Mouse (Mus musculus) heart, postnatal 10 days (tissue): ENCODE data around the gene Trp73. TPM values are rescaled to one million over a fixed set of nuclear protein-coding genes. Genes with fewer than 3 reads are reported as not detected.

ENCODE experiments used
- DNase-seq, 2 experiments: peaks; one replicate each; pipeline ENCODE4 v3.0.0; 2021
- intact Hi-C: fragments of 180-260 bp; cut with DNase I; formaldehyde crosslinking; loops from one replicate; pipeline ENCODE4 v1.15.1; 2025
- total RNA-seq, 2 experiments: library from RNA; stranded (reverse); gene quantifications; 2 replicates each; pipeline ENCODE4 v1.2.3; 2021

The Trp73 gene
- total RNA-seq, 2 experiments from 2014 or later = 0.05 TPM; not detected in 1

GRCm38 (mm10) chr4:154106497-154107061 is 33.4 kb downstream of the Trp73 start:
- intact Hi-C loops = loop anchor here (5.0 kb wide), 1 partner anchor 39 kb away; no protein-coding TSS in a partner anchor
- no peak for DNase-seq

GRCm38 (mm10) chr4:154105381-154106001 is 34.5 kb downstream of the Trp73 start:
- intact Hi-C loops = loop anchor here (5.0 kb wide), 1 partner anchor 38 kb away; no protein-coding TSS in a partner anchor
- peak; percentile 32 to 61 for DNase-seq

GRCm38 (mm10) chr4:154103912-154104311 is 36.1 kb downstream of the Trp73 start:
- no peak for DNase-seq
- intact Hi-C loops = no loop called here

GRCm38 (mm10) chr4:154103386-154103785 is 36.6 kb downstream of the Trp73 start:
- intact Hi-C loops = no loop called here
- DNase-seq = no peak

- DNase-seq = no peak
- intact Hi-C loops = no loop called here
Measured at GRCm38 (mm10) chr4:154099361-154099760, 40.6 kb downstream of the Trp73 start.

GRCm38 (mm10) chr4:154096111-154096510 is 43.9 kb downstream of the Trp73 start:
- no peak for DNase-seq
- intact Hi-C loops = no loop called here

GRCm38 (mm10) chr4:154093210-154093609 is 46.8 kb downstream of the Trp73 start:
- intact Hi-C loops = no loop called here
- peak; percentile 8 to 36 for DNase-seq

- no peak for DNase-seq
- intact Hi-C loops = no loop called here
Measured at GRCm38 (mm10) chr4:154091356-154091755, 48.7 kb downstream of the Trp73 start.

GRCm38 (mm10) chr4:154089205-154089604 is 50.8 kb downstream of the Trp73 start:
- intact Hi-C loops = no loop called here
- DNase-seq = no peak

- no peak for DNase-seq
- intact Hi-C loops = no loop called here
Measured at GRCm38 (mm10) chr4:154086436-154086835, 53.6 kb downstream of the Trp73 start.

GRCm38 (mm10) chr4:154085856-154086255 is 54.2 kb downstream of the Trp73 start:
- intact Hi-C loops = no loop called here
- no peak for DNase-seq

- intact Hi-C loops = no loop called here
- no peak for DNase-seq
Measured at GRCm38 (mm10) chr4:154081974-154082373, 58.0 kb downstream of the Trp73 start.

- intact Hi-C loops = no loop called here
- DNase-seq = no peak
Measured at GRCm38 (mm10) chr4:154081021-154081420, 59.0 kb downstream of the Trp73 start.

- intact Hi-C loops = no loop called here
- DNase-seq = no peak
Measured at GRCm38 (mm10) chr4:154080211-154080610, 59.8 kb downstream of the Trp73 start.

GRCm38 (mm10) chr4:154071941-154072340 is 68.1 kb downstream of the Trp73 start:
- intact Hi-C loops = no loop called here
- DNase-seq = no peak

- DNase-seq = no peak
- intact Hi-C loops = no loop called here
Measured at GRCm38 (mm10) chr4:154071521-154071920, 68.5 kb downstream of the Trp73 start.

GRCm38 (mm10) chr4:154070896-154071295 is 69.1 kb downstream of the Trp73 start:
- intact Hi-C loops = no loop called here
- peak; percentile 40 to 59 for DNase-seq

GRCm38 (mm10) chr4:154064827-154065773 is 74.9 kb downstream of the Trp73 start:
- intact Hi-C loops = loop anchor here (2.0 to 10.0 kb wide), 4 partner anchors 42 to 240 kb away; partner anchors contain the start of gene Arhgef16
- DNase-seq = peak; percentile 17 to 41

GRCm38 (mm10) chr4:154057696-154058095 is 82.3 kb downstream of the Trp73 start:
- DNase-seq = peak; percentile 38 to 48
- intact Hi-C loops = no loop called here

- peak; percentile 54 to 57 for DNase-seq
Measured at GRCm38 (mm10) chr4:154056661-154057060, 83.3 kb downstream of the Trp73 start.

GRCm38 (mm10) chr4:154056046-154056445 is 84.0 kb downstream of the Trp73 start:
- intact Hi-C loops = no loop called here
- peak; percentile 10 to 20 for DNase-seq

More at GRCm38 (mm10) chr4:154056661-154057060, 83.3 kb downstream of the Trp73 start:
- intact Hi-C loops = no loop called here
